Mouse (Mus musculus) bone marrow macrophage, adult 2 months (primary cell): Measurements from ENCODE around the gene Kank2.

Experiments
- CTCF ChIP-seq: IDR thresholded peaks from 2 replicates; pipeline ENCODE4 v1.5.1; 2012; ENCODE audit warnings: low read depth, mild to moderate bottlenecking, low read length, moderate library complexity
- POLR2A ChIP-seq: IDR thresholded peaks from 2 replicates; pipeline ENCODE4 v1.6.1; 2012; ENCODE audit warnings: mild to moderate bottlenecking, low read depth, low read length, borderline replicate concordance

- no peak for TF ChIP-seq CTCF
- TF ChIP-seq POLR2A = no peak
Measured at GRCm38 (mm10) chr9:21740427-21740826, 58.1 kb downstream of the Kank2 start.
